Mouse (Mus musculus): ENCODE data around the gene St7.

Gene St7

GRCm38 (mm10) chr6:17692647-17693046, at the start of gene St7:
TSS of gene St7 (plus strand) at chr6:17692933.
- WGBS = 90% methylated on average over 7 of the region's 7 CpGs

GRCm38 (mm10) chr6:17646107-17646506, 46.6 kb upstream of the St7 start:
- WGBS = 52% methylated on average over 3 of the region's 3 CpGs

- 81% methylated on average over 2 of the region's 2 CpGs for WGBS
These were observed 40.6 kb upstream of the St7 start for GRCm38 (mm10) chr6:17652132-17652531.

GRCm38 (mm10) chr6:17655080-17655479, 37.7 kb upstream of the St7 start:
- 85% methylated on average over 2 of the region's 2 CpGs for WGBS

GRCm38 (mm10) chr6:17657308-17657707, 35.4 kb upstream of the St7 start:
- WGBS = 39% methylated on average over 1 of the region's 1 CpGs

- 59% methylated on average over 7 of the region's 7 CpGs for WGBS
These were observed 27.4 kb upstream of the St7 start for GRCm38 (mm10) chr6:17665348-17665747.

GRCm38 (mm10) chr6:17667813-17668212, 24.9 kb upstream of the St7 start:
- 71% methylated on average over 3 of the region's 3 CpGs for WGBS

GRCm38 (mm10) chr6:17668334-17668733, 24.4 kb upstream of the St7 start:
- 95% methylated on average over 12 of the region's 12 CpGs for WGBS

- WGBS = 66% methylated on average over 2 of the region's 2 CpGs
These were observed 22.9 kb upstream of the St7 start for GRCm38 (mm10) chr6:17669826-17670225.

- WGBS = 21% methylated on average over 12 of the region's 12 CpGs
These were observed 17.5 kb upstream of the St7 start for GRCm38 (mm10) chr6:17675019-17675756.

- 78% methylated on average over 2 of the region's 2 CpGs for WGBS
These were observed 15.7 kb upstream of the St7 start for GRCm38 (mm10) chr6:17677008-17677407.

- WGBS = 79% methylated on average over 6 of the region's 6 CpGs
These were observed 12.3 kb upstream of the St7 start for GRCm38 (mm10) chr6:17680266-17680925.

GRCm38 (mm10) chr6:17681810-17682209, 10.9 kb upstream of the St7 start:
- WGBS = 98% methylated on average over 8 of the region's 8 CpGs

- WGBS = 50% methylated on average over 5 of the region's 5 CpGs
These were observed 4.1 kb upstream of the St7 start for GRCm38 (mm10) chr6:17688676-17689075.

- under 1% methylated on average over 86 of the region's 97 CpGs for WGBS
These were observed 1.2 kb downstream of the St7 start for GRCm38 (mm10) chr6:17693726-17694549.

GRCm38 (mm10) chr6:17694550-17694951, 1.8 kb downstream of the St7 start:
- under 1% methylated on average over 46 of the region's 46 CpGs for WGBS

GRCm38 (mm10) chr6:17696321-17696734, 3.6 kb downstream of the St7 start:
- 23% methylated on average over 5 of the region's 5 CpGs for WGBS

- WGBS = 58% methylated on average over 7 of the region's 7 CpGs
These were observed 8.3 kb downstream of the St7 start for GRCm38 (mm10) chr6:17700936-17701612.

GRCm38 (mm10) chr6:17704038-17704437, 11.3 kb downstream of the St7 start:
- 85% methylated on average over 1 of the region's 1 CpGs for WGBS

- 81% methylated on average over 3 of the region's 3 CpGs for whole genome bisulfite sequencing
These were observed 13.2 kb downstream of the St7 start for GRCm38 (mm10) chr6:17705973-17706372.

- WGBS = 95% methylated on average over 7 of the region's 7 CpGs
These were observed 26.2 kb downstream of the St7 start for GRCm38 (mm10) chr6:17718978-17719377.

- WGBS = 96% methylated on average over 5 of the region's 5 CpGs
These were observed 26.7 kb downstream of the St7 start for GRCm38 (mm10) chr6:17719423-17719822.
